Mouse (Mus musculus): ENCODE measurements around the gene Tmem107.

DNA sequence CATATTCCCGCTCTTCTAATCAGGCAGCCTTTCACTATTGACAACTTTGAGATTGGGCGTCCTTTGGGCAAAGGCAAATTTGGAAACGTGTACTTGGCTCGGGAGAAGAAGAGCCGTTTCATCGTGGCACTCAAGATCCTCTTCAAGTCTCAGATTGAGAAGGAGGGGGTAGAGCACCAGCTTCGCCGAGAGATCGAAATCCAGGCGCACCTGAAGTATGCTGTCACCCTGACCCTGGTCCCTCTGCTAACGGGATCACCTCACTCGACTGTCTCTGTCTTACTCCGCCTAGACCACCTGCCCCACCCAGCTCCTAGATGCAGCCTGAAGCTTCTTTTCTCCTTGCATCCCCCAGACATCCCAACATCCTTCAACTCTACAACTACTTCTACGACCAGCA, 22.5 kb upstream of the Tmem107 start:
- TF ChIP-seq POLR2A (IDR thresholded peaks at IDR 0.05; ENCODE audit: borderline replicate concordance, low read depth, low read length) (no peak), CTCF (IDR thresholded peaks at IDR 0.05; ENCODE audit: low read depth, low read length) (no peak)
